Mouse (Mus musculus) gastrocnemius, postnatal 25 days (tissue): ENCODE results near the gene Rbm41. TPM values are rescaled to one million over a fixed set of nuclear protein-coding genes. Genes with fewer than 3 reads are reported as not detected.

Experiments
- DNase-seq: peaks from one replicate; pipeline ENCODE4 v3.0.0; 2022
- long read RNA-seq, 2 experiments: library from polyadenylated mRNA; stranded (forward); transcript quantifications; one replicate each; pipeline ENCODE4 v2.0.0; 2021
- total RNA-seq, 2 experiments: library from RNA; stranded (reverse); gene quantifications; 1 replicate in 1 of 2; 2 replicates in 1 of 2; pipeline ENCODE4 v1.2.3; 2021

Rbm41 gene
- 1 to 10 TPM; 5.3 to 5.8 TPM for total RNA-seq
- long read RNA-seq, experiment 1, partial matches to known transcripts = 0 of 2 reads
- long read RNA-seq, experiment 1, other reads (novel, unspliced or antisense) = 2 of 2 reads
- long read RNA-seq, experiment 2 = 0 reads

DNA sequence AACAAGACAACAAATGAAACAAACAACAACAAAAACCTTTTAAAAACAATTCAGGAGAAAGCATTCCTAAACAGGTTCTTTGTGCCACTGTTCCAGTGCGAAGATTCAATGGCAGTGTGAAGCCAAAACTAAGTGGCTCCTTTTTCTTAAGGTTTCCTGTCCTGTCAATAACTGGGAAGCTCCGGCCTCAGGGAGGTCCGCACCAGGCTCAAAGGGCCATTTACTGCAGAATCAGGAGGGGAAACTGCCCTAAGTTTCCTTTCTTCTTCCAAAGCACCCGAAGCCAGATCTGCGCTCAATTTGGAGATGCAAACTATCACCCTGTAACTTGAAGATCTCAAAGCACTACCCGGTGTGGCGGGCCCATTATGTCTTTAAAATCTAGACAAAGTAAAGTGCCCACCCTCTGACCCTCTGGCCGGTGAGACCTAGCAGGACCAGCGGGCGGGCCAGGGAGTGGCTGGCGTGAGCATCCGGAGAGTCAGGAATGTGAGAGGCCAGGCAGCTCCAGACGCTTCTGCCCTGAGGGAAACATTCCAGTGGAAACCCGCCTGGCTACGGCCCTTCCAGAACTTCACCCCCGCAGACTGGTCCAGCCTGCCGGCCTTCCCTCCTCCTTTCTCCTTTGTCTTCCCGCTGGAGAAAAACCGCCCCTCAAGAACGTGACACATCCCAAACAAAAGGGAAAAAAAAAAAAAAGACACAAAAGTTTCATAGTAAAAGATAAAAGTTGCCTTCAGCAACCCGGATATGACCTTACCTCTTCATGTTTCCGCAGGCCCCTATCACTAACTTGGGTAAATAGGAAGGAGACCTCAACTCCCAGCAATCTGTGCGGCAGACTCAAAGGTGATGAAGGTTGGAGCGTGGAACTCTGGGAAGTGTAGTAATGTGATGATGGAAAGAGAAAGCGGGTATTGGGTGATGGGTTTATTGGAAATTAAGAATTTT is at the start of gene Rbm41:
TSS of gene Rbm41 (minus strand) at position 856 of the 951 bp plus-strand sequence.
- DNase-seq = peak; percentile 18

DNA sequence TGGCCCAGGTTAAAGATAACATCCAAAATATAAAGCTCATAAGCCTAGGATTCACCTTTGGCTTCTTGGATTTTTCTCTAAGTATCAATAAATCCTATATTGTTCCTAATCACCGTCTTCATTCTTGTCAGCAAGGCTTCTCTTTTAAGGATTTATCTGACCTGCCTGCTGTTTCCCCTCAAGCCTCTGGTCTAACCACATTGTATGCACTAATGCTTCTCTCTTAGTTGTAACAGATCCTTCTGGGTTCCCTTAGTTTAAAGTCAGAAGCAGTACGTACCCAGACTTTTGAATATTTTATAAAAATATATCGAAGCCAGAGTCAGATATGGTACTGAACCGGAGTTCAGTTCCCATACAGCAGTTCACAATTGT is 283 bp upstream of the Rbm41 start:
- no peak for DNase-seq

GRCm38 (mm10) chrX:139982115-139982514 is 16.3 kb downstream of the Rbm41 start:
- no peak for DNase-seq

DNA sequence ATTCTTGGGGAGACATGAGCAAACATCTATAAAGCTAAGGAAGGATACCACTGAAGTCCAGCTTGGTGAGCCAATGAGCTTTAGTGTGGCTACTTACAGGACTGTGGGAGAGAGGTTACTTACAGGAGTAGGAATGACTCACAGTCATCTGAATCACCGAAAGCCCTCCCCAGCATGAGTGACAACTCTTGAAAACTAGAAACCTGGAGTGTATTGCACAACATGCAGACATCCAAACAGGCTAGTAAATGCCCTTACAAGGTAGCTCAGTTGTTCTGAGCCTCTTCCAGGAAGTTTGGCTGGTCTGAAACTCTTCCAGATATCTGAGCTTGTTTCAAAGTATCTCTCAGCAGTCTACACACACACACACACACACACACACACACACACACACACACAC is 64.9 kb downstream of the Rbm41 start:
- DNase-seq = no peak

DNA sequence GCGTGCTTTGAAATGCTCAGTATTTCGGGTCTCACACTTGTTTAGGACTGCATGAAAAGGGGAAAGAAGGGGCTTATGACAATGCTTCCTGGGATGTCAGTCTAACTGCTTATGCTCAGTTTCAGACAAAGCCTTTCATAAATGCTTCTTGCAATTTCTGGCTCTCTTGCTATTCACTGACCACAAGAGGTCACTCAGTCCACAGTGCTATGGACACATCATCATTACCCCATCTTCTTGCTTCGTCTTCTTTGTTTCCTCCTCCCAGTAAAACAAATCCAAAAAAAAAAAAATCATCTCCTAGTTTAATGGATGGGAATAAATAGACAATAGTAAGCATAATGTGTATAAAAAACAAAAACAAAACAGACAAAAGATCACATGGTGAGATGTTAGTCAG is 65.9 kb downstream of the Rbm41 start:
- DNase-seq = no peak

DNA sequence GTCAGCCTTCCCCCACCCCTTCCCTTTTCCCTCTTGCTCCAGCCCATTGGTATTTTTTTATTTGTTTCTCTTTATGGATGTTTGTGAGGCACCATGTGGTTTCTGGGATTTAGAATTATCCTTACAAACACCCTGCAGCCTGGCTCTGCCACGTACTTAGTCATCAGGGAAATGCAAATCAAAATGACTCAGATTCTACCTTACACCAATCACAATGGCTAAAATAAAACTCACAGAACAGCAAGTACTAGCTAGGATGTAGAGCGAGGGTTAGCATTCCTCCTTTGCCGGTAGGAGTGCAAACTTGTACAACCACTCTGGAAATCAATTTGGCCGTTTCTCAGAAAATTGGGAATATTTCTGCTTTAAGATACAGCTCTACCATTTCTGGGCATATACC is 77.8 kb downstream of the Rbm41 start:
- no peak for DNase-seq

- no peak for DNase-seq
Observed at GRCm38 (mm10) chrX:139891387-139891786, 107.0 kb downstream of the Rbm41 start.

DNA sequence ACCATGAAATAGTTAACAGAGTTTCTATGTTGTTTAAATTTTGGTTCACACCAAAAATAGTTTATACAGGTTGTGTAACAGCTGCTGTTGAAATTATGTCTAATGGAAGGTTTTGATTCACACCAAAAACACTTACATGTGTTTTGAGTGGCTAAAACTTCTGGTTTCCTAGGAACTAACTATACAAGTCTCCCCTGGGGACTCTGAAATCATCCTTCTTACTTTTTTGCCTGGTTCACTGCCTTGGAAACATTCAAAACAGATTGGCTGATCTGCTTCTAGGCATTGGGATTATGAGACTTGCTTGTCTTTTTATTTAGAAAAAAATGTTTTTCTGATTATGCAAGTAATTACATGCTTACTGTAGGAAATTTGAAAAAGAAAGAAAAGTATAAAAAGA is 115.2 kb downstream of the Rbm41 start:
- no peak for DNase-seq

- peak; percentile 12 for DNase-seq
Observed at GRCm38 (mm10) chrX:139877936-139878335, 120.5 kb downstream of the Rbm41 start.

- DNase-seq = no peak
Observed at GRCm38 (mm10) chrX:139877105-139877504, 121.3 kb downstream of the Rbm41 start.

DNA sequence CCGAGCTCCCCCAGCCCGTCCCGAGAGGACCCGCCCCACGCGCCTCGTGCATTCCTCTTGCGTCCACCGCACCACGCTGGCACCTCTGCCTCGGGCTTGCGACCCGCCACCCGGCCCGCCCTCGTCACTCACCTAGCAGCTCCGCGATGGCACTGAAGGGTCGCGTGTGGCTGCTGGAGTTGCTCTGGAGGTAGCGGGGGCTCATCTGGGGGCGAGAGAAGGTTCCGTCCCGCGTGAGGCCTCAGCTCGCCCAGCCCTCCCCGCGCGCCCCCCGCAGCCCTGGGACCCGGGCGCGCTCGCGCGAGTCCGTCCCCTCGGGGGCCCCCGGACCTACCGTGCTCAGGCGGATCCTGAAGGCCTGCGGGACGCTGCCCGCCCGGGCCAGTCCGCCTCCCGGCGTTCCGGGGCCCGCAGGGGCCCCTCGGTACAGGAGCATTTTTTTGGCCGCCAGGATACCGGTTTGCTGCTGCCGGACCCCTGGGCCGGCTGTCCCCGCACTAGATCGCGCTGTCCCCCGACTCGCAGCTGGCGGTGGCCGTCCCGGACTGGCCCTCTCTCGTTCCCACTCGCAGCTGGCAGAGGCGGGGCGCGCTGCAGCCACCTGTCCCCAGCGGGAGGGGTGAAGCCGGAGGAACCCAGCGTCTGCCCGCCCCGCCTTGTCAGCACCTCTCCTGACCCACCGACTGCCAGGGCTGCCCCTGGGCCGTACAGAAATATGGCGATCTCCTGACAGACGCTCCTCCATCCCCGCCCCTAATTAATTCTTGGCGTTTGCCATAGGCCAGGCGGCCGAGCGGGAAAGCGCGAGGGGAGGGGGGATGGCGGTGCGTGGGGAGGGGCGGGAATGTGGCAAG is 127.2 kb downstream of the Rbm41 start, which contains the start of gene Morc4:
TSS of gene Morc4 (minus strand) at position 740 of the 854 bp plus-strand sequence.
- peak; percentile 71 for DNase-seq

GRCm38 (mm10) chrX:139870300-139870711 is 128.1 kb downstream of the Rbm41 start:
- peak; percentile 31 for DNase-seq

DNA sequence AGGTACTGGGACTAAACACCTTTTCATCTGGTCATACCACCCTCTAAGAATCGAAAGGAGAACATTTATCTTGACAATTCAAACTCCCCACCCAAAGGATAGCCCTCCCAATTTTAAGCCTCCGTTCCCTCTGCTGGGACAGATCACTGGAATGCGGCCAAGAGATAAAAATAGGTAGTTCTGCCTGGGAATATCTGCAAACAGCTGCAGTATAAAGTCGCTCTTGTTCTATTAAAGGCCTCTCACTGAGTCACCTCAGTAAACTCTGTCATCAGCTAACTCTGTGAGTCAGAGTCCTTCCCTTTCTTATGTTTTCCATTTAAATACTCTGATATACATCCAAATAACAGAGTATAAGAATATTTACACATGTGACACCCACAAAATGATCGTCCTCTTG is 139.0 kb downstream of the Rbm41 start:
- no peak for DNase-seq

GRCm38 (mm10) chrX:139854795-139855194 is 143.6 kb downstream of the Rbm41 start:
- DNase-seq = no peak

- DNase-seq = no peak
Observed at GRCm38 (mm10) chrX:139841091-139841490, 157.3 kb downstream of the Rbm41 start.

Other genes starting within 250 kb of the Rbm41 start
- not detected for gene Ripply1, start 216.2 kb downstream of the Rbm41 start, total RNA-seq
- gene Cldn2, start 197.8 kb downstream of the Rbm41 start, total RNA-seq = not detected
- gene Morc4, start 126.9 kb downstream of the Rbm41 start, total RNA-seq = 1 to 10 TPM; 5.1 to 6.1 TPM
- under 1 TPM; 0.13 to 0.38 TPM for gene Nup62cl, start 64.1 kb upstream of the Rbm41 start, total RNA-seq
- not detected for gene Pih1h3b, start 64.3 kb upstream of the Rbm41 start, total RNA-seq